Mouse (Mus musculus) hindbrain, embryonic 16.5 days (tissue): ENCODE data around the gene Ing4. TPM values are rescaled to one million over a fixed set of nuclear protein-coding genes. Genes with fewer than 3 reads are reported as not detected.
"Not testable (repeated sequence)": the region's sequence is repeated elsewhere in the genome, so short reads cannot be mapped to it uniquely, and the experiment has no call there.

Experiments
- ATAC-seq: fragments of 200-750 bp; cut with Nextera tagmentation; 2 replicates; pipeline ENCODE4 v1.8.0; 2017; ENCODE audit warnings: moderate TSS enrichment, moderate library complexity
- H3K27ac ChIP-seq: fragments of 300-500 bp; sonication (generic); 2 replicates; pipeline ENCODE4 v1.5.1; 2014; ENCODE audit warnings: low read depth, mild to moderate bottlenecking, control low read depth, low read length, moderate library complexity
- H3K27me3 ChIP-seq: fragments of 300-500 bp; sonication (generic); replicated peaks from 2 replicates; pipeline ENCODE4 v1.6.1; 2014; ENCODE audit warnings: low read length; ENCODE audit not compliant: control insufficient read depth, insufficient read depth
- H3K36me3 ChIP-seq: fragments of 300-500 bp; sonication (generic); 2 replicates; pipeline ENCODE4 v1.6.1; 2014; ENCODE audit warnings: mild to moderate bottlenecking, low read length, moderate library complexity, mixed read lengths; ENCODE audit not compliant: control insufficient read depth, insufficient read depth
- H3K4me1 ChIP-seq: fragments of 300-500 bp; sonication (generic); 2 replicates; pipeline ENCODE4 v1.6.1; 2014; ENCODE audit warnings: low read depth, low read length; ENCODE audit not compliant: control insufficient read depth, insufficient read depth
- H3K4me2 ChIP-seq: fragments of 300-500 bp; sonication (generic); 2 replicates; pipeline ENCODE4 v1.6.1; 2014; ENCODE audit warnings: mild to moderate bottlenecking, low read length, control low read depth, moderate library complexity
- H3K4me3 ChIP-seq: fragments of 300-500 bp; sonication (generic); 2 replicates; pipeline ENCODE4 v1.5.1; 2014; ENCODE audit warnings: mild to moderate bottlenecking, low read length, control low read depth, moderate library complexity
- H3K9ac ChIP-seq: fragments of 300-500 bp; sonication (generic); 2 replicates; pipeline ENCODE4 v1.6.1; 2014; ENCODE audit warnings: low read depth, mild to moderate bottlenecking, control low read depth, low read length, moderate library complexity
- H3K9me3 ChIP-seq: fragments of 300-500 bp; sonication (generic); 2 replicates; pipeline ENCODE4 v1.6.1; 2014; ENCODE audit warnings: mild to moderate bottlenecking, low read length, moderate library complexity; ENCODE audit not compliant: control insufficient read depth
- WGBS: fragments of 180-500 bp; shearing (Covaris S2); extraction: QIAGEN DNeasy Blood & Tissue Kit; methylation state at CpG from one replicate; pipeline ENCODE4 v1.1.7; 2014; 5-methylcytosine and 5-hydroxymethylcytosine counted together
- polyA plus RNA-seq: library from polyadenylated mRNA; unstranded; fragments of >200 nt; fragmentation: Nextera tagmentation; extraction: Ambion mirVana; gene quantifications from 2 replicates; pipeline ENCODE4 v1.2.1, GENCODE M21; 2015

Ing4 gene
- polyA plus RNA-seq, 1 experiment from 2014 or later, result 133 TPM

DNA sequence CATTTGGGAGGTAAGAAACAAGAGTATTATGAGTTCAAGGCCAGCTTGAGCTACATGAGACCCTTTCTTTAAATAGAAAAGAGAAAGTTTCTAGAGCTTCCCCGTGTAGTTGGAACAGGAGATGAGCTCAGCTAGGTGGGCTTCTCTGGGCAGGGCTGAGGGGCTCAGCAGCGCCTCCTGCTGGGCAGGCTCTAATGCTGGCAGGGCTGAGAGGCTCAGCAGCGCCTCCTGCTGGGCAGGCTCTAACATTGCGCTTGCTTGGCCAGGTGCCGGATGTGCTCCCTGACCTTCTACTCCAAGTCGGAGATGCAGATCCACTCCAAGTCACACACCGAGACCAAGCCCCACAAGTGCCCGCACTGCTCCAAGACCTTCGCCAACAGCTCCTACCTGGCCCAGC is 9.0 kb upstream of the Ing4 start:
- peaks cover 49% of the 10 kb centered on the region for H3K36me3 ChIP-seq
- not testable (repeated sequence) for H3K9me3 ChIP-seq, H3K4me1 ChIP-seq, H3K9ac ChIP-seq, H3K4me2 ChIP-seq, H3K27ac ChIP-seq, ATAC-seq, H3K4me3 ChIP-seq, H3K27me3 ChIP-seq
- WGBS, result 18% methylated on average over 5 of the region's 9 CpGs

DNA sequence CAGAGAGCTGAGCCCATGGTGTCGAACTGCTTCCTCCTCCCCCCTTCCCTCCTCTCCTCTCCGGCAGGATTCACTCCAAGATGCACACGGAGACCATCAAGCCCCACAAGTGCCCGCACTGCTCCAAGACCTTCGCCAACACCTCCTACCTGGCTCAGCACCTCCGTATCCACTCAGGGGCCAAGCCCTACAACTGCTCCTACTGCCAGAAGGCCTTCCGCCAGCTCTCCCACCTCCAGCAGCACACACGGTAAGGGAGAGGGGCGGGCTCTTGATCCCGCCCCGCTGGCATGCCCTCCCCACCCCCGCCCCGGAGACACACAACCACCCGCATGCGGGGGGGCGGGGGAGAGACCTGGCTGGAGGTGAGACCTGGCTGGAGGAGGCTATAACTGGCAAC is 8.0 kb upstream of the Ing4 start:
- Histone ChIP-seq H3K4me1 (no peaks in the 10 kb centered on the region), H3K4me2 (no peak overlapping the region), H3K36me3 (peaks cover 52% of the 10 kb centered on the region), H3K9ac (no peak overlapping the region), H3K27me3 (no peaks in the 10 kb centered on the region), H3K27ac (no peak overlapping the region), H3K4me3 (no peak overlapping the region), H3K9me3 (no peaks in the 10 kb centered on the region)
- no peak for ATAC-seq
- 91% methylated on average over 16 of the region's 16 CpGs for WGBS

DNA sequence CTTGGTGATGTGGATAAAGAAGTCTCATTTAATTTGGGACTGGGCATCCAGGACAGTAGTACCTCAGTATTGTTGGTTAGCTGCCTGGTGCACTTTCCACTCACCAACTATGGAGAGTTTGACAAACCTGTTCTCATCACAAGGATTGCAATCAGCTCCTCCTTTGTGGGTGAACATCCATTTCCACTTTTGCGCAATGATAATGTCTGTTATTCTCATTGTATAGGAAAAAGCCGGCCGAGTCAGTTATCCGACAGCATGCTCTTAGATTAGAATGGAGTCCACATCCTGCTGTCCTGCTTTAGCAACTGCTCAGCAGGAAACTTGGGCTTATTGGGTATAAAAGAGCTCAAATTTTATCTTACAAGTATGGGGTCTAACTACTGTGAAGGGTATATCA is 894 bp upstream of the Ing4 start:
- peaks cover 24% of the 10 kb centered on the region for H3K36me3 ChIP-seq
- no peaks in the 10 kb centered on the region for H3K9me3 ChIP-seq
- no peak for ATAC-seq
- H3K27me3 ChIP-seq, result no peaks in the 10 kb centered on the region
- no peak overlapping the region for H3K27ac ChIP-seq
- peak overlapping the region; percentile 61 for H3K4me2 ChIP-seq
- 92% methylated on average over 4 of the region's 4 CpGs for WGBS
- no peak overlapping the region for H3K4me3 ChIP-seq
- peaks cover 2% of the 10 kb centered on the region; the same call in 1 of the 2 replicates for H3K4me1 ChIP-seq
- H3K9ac ChIP-seq, result no peak overlapping the region

DNA sequence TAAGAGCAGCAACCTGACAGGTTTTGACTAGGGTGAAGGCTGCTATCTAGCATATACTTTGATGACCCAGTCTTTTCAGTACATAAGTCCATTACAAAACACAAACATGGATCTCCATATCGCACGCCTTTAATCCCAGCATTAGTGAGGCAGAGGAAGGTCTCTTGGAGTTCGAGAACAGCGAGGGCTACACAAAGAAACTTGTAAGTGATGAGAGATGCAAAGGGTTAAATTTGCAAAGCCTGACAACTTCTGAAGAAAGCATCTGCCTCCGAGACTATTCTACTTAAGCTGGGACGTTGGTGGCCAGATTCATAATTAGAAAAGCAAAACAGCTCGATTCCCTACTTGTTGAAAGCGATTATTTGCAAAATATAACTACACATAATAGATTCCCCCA is 429 bp upstream of the Ing4 start:
- Histone ChIP-seq H3K36me3 (peaks cover 21% of the 10 kb centered on the region), H3K27me3 (no peaks in the 10 kb centered on the region), H3K4me1 (peaks cover 2% of the 10 kb centered on the region; the same call in 1 of the 2 replicates), H3K4me2 (peak overlapping the region; percentile 61), H3K27ac (peak overlapping the region; percentile 41; the same call in 1 of the 2 replicates), H3K4me3 (peak overlapping the region; percentile 66), H3K9me3 (no peaks in the 10 kb centered on the region), H3K9ac (0 out of 2 replicates have a peak overlapping the region, but pooled peaks have one; percentile 4)
- peak; percentile 17 for ATAC-seq
- 4% methylated on average over 8 of the region's 8 CpGs for WGBS

DNA sequence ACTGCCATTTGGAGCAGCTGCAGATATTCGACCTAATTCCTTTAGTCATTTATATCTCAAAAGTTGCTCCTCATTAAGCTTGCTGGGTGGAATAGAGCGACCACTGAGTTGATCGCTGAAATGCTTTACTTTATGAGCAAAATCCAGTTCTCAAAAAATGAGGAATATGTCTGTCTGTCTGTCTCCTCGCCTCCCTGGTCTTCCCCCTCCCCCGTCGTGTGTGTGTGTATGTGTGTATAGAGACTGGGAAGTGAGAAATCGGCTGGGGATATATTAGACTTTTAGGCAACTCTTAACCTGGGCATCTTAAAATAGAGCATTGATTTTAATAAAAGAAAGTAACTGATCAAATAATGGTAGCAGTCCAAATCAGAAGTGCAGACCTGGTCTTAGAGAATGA is 661 bp downstream of the Ing4 start:
- H3K9me3 ChIP-seq, result no peaks in the 10 kb centered on the region
- H3K36me3 ChIP-seq, result peaks cover 24% of the 10 kb centered on the region
- H3K4me3 ChIP-seq, result peak overlapping the region; percentile 66
- H3K4me2 ChIP-seq, result peak overlapping the region; percentile 70
- WGBS, result 20% methylated on average over 7 of the region's 7 CpGs
- no peaks in the 10 kb centered on the region for H3K27me3 ChIP-seq
- H3K27ac ChIP-seq, result peak overlapping the region; percentile 78
- peaks cover 2% of the 10 kb centered on the region; the same call in 1 of the 2 replicates for H3K4me1 ChIP-seq
- no peak for ATAC-seq
- peak overlapping the region; percentile 74 for H3K9ac ChIP-seq

DNA sequence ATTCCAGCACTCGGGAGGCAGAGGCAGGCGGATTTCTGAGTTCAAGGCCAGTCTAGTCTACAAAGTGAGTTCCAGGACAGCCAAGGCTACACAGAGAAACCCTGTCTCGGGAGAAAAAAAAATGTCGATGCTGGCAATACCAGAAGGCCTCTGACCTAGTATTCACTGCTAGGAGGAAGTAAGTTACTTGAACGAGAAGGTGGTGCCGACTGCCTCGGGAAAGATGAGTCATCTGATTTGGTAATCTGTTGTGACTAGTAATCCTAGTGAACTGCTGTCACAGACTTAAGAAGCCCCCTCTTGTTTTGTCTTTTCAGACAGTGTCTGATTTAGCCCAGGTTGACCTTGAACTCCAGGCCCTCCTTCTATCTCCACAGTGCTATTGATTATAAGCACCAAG is 1.5 kb downstream of the Ing4 start:
- Histone ChIP-seq H3K9ac (no peak overlapping the region), H3K9me3 (no peaks in the 10 kb centered on the region), H3K27me3 (no peaks in the 10 kb centered on the region), H3K4me2 (no peak overlapping the region), H3K4me1 (peaks cover 2% of the 10 kb centered on the region; the same call in 1 of the 2 replicates), H3K4me3 (no peak overlapping the region), H3K27ac (no peak overlapping the region), H3K36me3 (peaks cover 20% of the 10 kb centered on the region)
- ATAC-seq, result no peak
- WGBS, result 94% methylated on average over 7 of the region's 7 CpGs

DNA sequence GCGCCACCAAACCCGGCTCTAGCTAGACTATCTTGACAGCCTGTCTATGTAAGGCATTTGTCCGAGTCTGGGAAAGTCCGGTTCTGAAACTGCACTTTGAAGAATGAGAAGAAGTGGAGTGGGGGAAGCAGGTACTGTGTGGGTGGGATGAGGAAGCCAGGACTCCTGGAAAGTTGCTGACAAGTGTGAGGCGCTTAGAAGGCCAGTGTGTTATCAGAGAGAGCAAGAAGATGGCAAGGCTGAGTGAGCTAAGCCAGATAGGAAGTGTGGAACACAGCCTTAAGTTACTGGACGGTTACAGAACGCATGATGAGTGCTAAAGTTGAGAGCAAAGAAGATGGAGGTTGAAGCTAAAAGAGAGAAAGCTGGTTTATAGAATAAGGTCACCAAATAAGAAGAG is 2.5 kb downstream of the Ing4 start:
- H3K4me1 ChIP-seq, result peaks cover 2% of the 10 kb centered on the region; the same call in 1 of the 2 replicates
- H3K9ac ChIP-seq, result no peak overlapping the region
- no peaks in the 10 kb centered on the region for H3K27me3 ChIP-seq
- no peak overlapping the region for H3K4me3 ChIP-seq
- no peak overlapping the region for H3K4me2 ChIP-seq
- WGBS, result 96% methylated on average over 7 of the region's 7 CpGs
- H3K27ac ChIP-seq, result no peak overlapping the region
- no peak for ATAC-seq
- H3K9me3 ChIP-seq, result no peaks in the 10 kb centered on the region
- H3K36me3 ChIP-seq, result peaks cover 17% of the 10 kb centered on the region

DNA sequence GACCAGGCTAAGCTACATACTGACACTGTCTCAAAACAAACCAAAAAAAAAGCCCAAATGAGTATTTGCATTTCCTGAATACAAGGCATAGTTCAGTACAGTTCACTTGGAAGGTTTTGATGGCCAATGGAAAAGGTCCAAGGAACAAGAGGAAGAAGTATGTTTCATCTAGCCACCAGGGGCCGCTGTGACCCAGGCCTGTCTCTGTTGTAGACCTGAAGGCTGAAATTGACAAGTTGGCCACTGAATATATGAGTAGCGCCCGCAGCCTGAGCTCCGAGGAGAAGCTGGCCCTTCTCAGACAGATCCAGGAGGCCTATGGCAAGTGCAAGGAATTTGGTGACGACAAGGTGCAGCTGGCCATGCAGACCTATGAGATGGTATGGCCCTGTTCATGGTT is 7.1 kb downstream of the Ing4 start:
- H3K9me3 ChIP-seq, result no peaks in the 10 kb centered on the region
- H3K4me2 ChIP-seq, result no peak overlapping the region
- peaks cover 23% of the 10 kb centered on the region for H3K36me3 ChIP-seq
- no peak overlapping the region for H3K27ac ChIP-seq
- H3K4me3 ChIP-seq, result no peak overlapping the region
- WGBS, result 18% methylated on average over 5 of the region's 5 CpGs
- no peaks in the 10 kb centered on the region for H3K4me1 ChIP-seq
- 0 out of 2 replicates have a peak overlapping the region, but pooled peaks have one; percentile 2 for H3K9ac ChIP-seq
- H3K27me3 ChIP-seq, result no peaks in the 10 kb centered on the region
- peak; percentile 53 for ATAC-seq

DNA sequence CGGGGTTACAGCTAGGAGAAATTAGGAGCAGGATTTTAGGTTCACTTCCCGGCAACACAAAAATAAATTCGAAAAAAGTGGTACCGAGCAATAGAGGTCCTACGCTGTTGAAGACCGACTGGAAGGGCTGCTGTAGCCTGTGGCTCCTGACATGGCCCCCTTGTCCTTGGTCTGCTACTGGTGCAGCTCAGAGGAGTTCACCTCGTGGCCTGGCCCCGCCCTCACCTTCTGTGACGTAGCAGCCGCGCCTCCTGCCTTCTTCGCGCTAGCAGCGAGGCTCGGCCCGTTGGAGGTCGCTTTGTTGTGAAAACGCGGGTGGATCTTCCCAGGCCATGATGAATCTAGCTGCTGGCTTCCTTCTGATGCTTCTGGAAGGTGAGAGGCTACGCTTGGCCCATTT is 10.1 kb downstream of the Ing4 start, which contains the start of gene Acrbp:
Gene Acrbp, plus strand, starts transcription at position 12 of the 400 bp plus-strand sequence.
- H3K27me3 ChIP-seq, result no peaks in the 10 kb centered on the region
- H3K9me3 ChIP-seq, result no peaks in the 10 kb centered on the region
- peaks cover 31% of the 10 kb centered on the region for H3K36me3 ChIP-seq
- no peaks in the 10 kb centered on the region for H3K4me1 ChIP-seq
- no peak within 1 kb of the TSS for H3K4me3 ChIP-seq
- no peak for ATAC-seq
- no peak within 1 kb of the TSS for H3K27ac ChIP-seq
- no peak within 1 kb of the TSS for H3K4me2 ChIP-seq
- 36% methylated on average over 20 of the region's 20 CpGs for WGBS
- H3K9ac ChIP-seq, result peak within 1 kb of the TSS; percentile 23; the same call in 1 of the 2 replicates

DNA sequence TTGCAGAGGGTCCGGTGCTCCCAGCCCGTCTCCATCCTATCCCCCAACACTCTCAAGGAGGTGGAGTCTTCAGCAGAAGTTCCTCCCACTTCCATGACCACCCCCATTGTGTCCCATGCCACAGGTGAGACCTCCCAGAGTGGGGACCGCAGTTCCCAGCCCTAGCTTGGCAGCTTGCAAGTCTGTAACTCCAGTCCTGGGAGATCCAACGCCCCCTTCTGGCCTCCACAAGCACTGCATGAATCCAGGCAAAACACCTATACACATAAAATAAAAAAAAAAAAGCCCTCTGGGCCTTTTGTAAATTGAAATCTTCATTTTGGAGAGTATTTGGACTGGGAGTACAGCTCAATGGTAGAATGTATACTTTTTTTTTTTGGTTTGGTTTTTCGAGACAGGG is 11.7 kb downstream of the Ing4 start:
- no peaks in the 10 kb centered on the region for H3K9me3 ChIP-seq
- H3K27me3 ChIP-seq, result no peaks in the 10 kb centered on the region
- no peak overlapping the region for H3K4me2 ChIP-seq
- H3K9ac ChIP-seq, result no peak overlapping the region
- no peak overlapping the region for H3K27ac ChIP-seq
- peaks cover 26% of the 10 kb centered on the region for H3K36me3 ChIP-seq
- 69% methylated on average over 5 of the region's 5 CpGs for WGBS
- H3K4me1 ChIP-seq, result no peaks in the 10 kb centered on the region
- no peak for ATAC-seq
- no peak overlapping the region for H3K4me3 ChIP-seq
